Mouse (Mus musculus): ENCODE measurements around the gene Metap1d. TPM values are rescaled to one million over a fixed set of nuclear protein-coding genes. Genes with fewer than 3 reads are reported as not detected.

Metap1d gene
- polyA plus RNA-seq, 1 experiment from 2014 or later, result 39.3 TPM

- Histone ChIP-seq H3K4me1 (replicated peaks) (peaks cover 35% of the 10 kb centered on the region), H3K4me2 (no peak overlapping the region), H3K9ac (no peak overlapping the region), H3K27ac (no peak overlapping the region), H3K36me3 (no peaks in the 10 kb centered on the region), H3K9me3 (replicated peaks) (no peaks in the 10 kb centered on the region), H3K4me3 (no peak overlapping the region), H3K27me3 (peaks cover 88% of the 10 kb centered on the region)
- ATAC-seq (replicated peaks; ENCODE audit: insufficient number of reproducible peaks, insufficient read depth, low FRiP score, low read depth), result no peak
- 9% methylated on average over 8 of the region's 8 CpGs for WGBS
Measured at GRCm38 (mm10) chr2:71547829-71548228, 94.8 kb downstream of the Metap1d start.

- H3K36me3 ChIP-seq, result no peaks in the 10 kb centered on the region
- H3K4me1 ChIP-seq (replicated peaks), result peaks cover 19% of the 10 kb centered on the region
- H3K27me3 ChIP-seq, result peaks cover 84% of the 10 kb centered on the region
- H3K9ac ChIP-seq, result no peak overlapping the region
- H3K4me3 ChIP-seq, result no peak overlapping the region
- 25% methylated on average over 3 of the region's 3 CpGs for WGBS
- no peak overlapping the region for H3K4me2 ChIP-seq
- no peak for ATAC-seq (replicated peaks; ENCODE audit: insufficient number of reproducible peaks, insufficient read depth, low FRiP score, low read depth)
- no peaks in the 10 kb centered on the region for H3K9me3 ChIP-seq (replicated peaks)
- H3K27ac ChIP-seq, result no peak overlapping the region
Measured at GRCm38 (mm10) chr2:71550330-71550729, 97.3 kb downstream of the Metap1d start.

- Histone ChIP-seq H3K4me3 (peak overlapping the region; percentile 17), H3K9ac (no peak overlapping the region)
Measured at GRCm38 (mm10) chr2:71551704-71552103, 98.6 kb downstream of the Metap1d start.

GRCm38 (mm10) chr2:71556071-71556470 is 103.0 kb downstream of the Metap1d start:
- Histone ChIP-seq H3K36me3 (no peaks in the 10 kb centered on the region), H3K4me3 (no peak overlapping the region), H3K9me3 (replicated peaks) (no peaks in the 10 kb centered on the region; the same call in 1 of the 2 replicates), H3K4me1 (replicated peaks) (0 out of 2 replicates have a peak, but pooled peaks cover 2% of the 10 kb centered on the region), H3K9ac (no peak overlapping the region), H3K27me3 (peaks cover 33% of the 10 kb centered on the region), H3K4me2 (no peak overlapping the region), H3K27ac (no peak overlapping the region)
- ATAC-seq (replicated peaks; ENCODE audit: insufficient number of reproducible peaks, insufficient read depth, low FRiP score, low read depth), result no peak
- 68% methylated on average over 5 of the region's 5 CpGs for WGBS

More at GRCm38 (mm10) chr2:71551704-71552103, 98.6 kb downstream of the Metap1d start:
- Histone ChIP-seq H3K9me3 (replicated peaks) (no peaks in the 10 kb centered on the region), H3K4me1 (replicated peaks) (peaks cover 6% of the 10 kb centered on the region), H3K27ac (no peak overlapping the region), H3K4me2 (peak overlapping the region; percentile 49), H3K27me3 (peaks cover 71% of the 10 kb centered on the region), H3K36me3 (no peaks in the 10 kb centered on the region)
- ATAC-seq (replicated peaks; ENCODE audit: insufficient number of reproducible peaks, insufficient read depth, low FRiP score, low read depth), result no peak
- 1% methylated on average over 18 of the region's 18 CpGs for WGBS

GRCm38 (mm10) chr2:71566466-71566865 is 113.4 kb downstream of the Metap1d start:
- no peak overlapping the region for H3K4me3 ChIP-seq
- H3K4me1 ChIP-seq (replicated peaks), result no peaks in the 10 kb centered on the region
- WGBS, result 69% methylated on average over 9 of the region's 9 CpGs
- H3K27me3 ChIP-seq, result no peaks in the 10 kb centered on the region
- H3K9ac ChIP-seq, result no peak overlapping the region
- H3K4me2 ChIP-seq, result no peak overlapping the region
- H3K36me3 ChIP-seq, result no peaks in the 10 kb centered on the region
- H3K9me3 ChIP-seq (replicated peaks), result no peaks in the 10 kb centered on the region
- no peak for ATAC-seq (replicated peaks; ENCODE audit: insufficient number of reproducible peaks, insufficient read depth, low FRiP score, low read depth)
- H3K27ac ChIP-seq, result no peak overlapping the region

- no peaks in the 10 kb centered on the region for H3K9me3 ChIP-seq (replicated peaks)
- no peaks in the 10 kb centered on the region for H3K4me1 ChIP-seq (replicated peaks)
- no peak overlapping the region for H3K4me2 ChIP-seq
- no peaks in the 10 kb centered on the region for H3K27me3 ChIP-seq
- no peak overlapping the region for H3K4me3 ChIP-seq
- H3K27ac ChIP-seq, result no peak overlapping the region
- no peak overlapping the region for H3K9ac ChIP-seq
- no peak for ATAC-seq (replicated peaks; ENCODE audit: insufficient number of reproducible peaks, insufficient read depth, low FRiP score, low read depth)
- no peaks in the 10 kb centered on the region for H3K36me3 ChIP-seq
- WGBS, result 49% methylated on average over 4 of the region's 4 CpGs
Measured at GRCm38 (mm10) chr2:71573736-71574135, 120.7 kb downstream of the Metap1d start.

Other genes with a start within 250 kb of the Metap1d start
- gene Dync1i2, start 241.6 kb upstream of the Metap1d start, polyA plus RNA-seq (2015; fragmentation: Nextera tagmentation; extraction: Ambion mirVana), result 56.7 and 64.0 TPM in 2 replicates
- 103 and 107 TPM in 2 replicates for gene Slc25a12, start 85.5 kb upstream of the Metap1d start, polyA plus RNA-seq (2015; fragmentation: Nextera tagmentation; extraction: Ambion mirVana)
- gene Hat1, start 64.3 kb upstream of the Metap1d start, polyA plus RNA-seq (2015; fragmentation: Nextera tagmentation; extraction: Ambion mirVana), result 98.7 and 104 TPM in 2 replicates
- gene Dlx1, start 74.8 kb downstream of the Metap1d start, polyA plus RNA-seq (2015; fragmentation: Nextera tagmentation; extraction: Ambion mirVana), result 0.13 and 0.58 TPM in 2 replicates
- gene Dlx2, start 93.5 kb downstream of the Metap1d start, polyA plus RNA-seq (2015; fragmentation: Nextera tagmentation; extraction: Ambion mirVana), result 0.11 and 0.16 TPM in 2 replicates